Mouse (Mus musculus) urinary bladder, adult 2 months (tissue): ENCODE data around the gene Pon2. TPM values are rescaled to one million over a fixed set of nuclear protein-coding genes. Genes with fewer than 3 reads are reported as not detected.
"Not testable (repeated sequence)": the region's sequence is repeated elsewhere in the genome, so short reads cannot be mapped to it uniquely, and the experiment has no call there.

Source experiments
- DNase-seq: peaks from one replicate; pipeline ENCODE4 v3.0.0; 2022; ENCODE audit warnings: low spot score
- polyA plus RNA-seq: library from polyadenylated mRNA; depleted of rRNA; stranded (reverse); fragments of >200 nt; gene quantifications from 2 replicates; pipeline ENCODE4 v1.2.3, GENCODE M21; 2012; rRNA removed

Pon2 gene
- polyA plus RNA-seq = 99.8 TPM in 2 replicates

DNA sequence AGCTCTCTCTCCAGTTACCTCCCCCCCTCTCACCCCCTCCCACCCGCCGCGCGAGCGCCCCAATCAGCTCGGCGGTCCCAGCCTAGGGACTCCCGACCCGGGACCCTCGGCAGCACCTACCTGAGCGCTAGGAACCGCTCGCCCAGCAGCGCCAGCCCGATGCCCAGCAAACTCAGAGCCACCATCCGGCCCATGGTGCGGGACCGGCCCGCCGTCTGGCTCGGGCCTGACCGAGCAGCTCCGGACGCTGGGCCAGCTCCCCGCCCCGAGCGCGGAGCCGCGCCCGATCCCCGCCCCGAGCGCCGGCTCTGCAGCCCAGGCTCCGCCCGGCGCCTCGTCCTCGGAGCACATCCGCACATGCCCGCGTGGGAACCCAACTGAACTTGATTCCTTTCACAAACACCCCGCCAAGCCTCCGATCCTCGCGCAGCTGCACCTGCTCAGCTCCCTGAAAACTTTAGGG is at the start of gene Pon2:
Gene Pon2 (minus strand): TSS at position 364 of the 463 bp plus-strand sequence.
- DNase-seq = peak; percentile 90

DNA sequence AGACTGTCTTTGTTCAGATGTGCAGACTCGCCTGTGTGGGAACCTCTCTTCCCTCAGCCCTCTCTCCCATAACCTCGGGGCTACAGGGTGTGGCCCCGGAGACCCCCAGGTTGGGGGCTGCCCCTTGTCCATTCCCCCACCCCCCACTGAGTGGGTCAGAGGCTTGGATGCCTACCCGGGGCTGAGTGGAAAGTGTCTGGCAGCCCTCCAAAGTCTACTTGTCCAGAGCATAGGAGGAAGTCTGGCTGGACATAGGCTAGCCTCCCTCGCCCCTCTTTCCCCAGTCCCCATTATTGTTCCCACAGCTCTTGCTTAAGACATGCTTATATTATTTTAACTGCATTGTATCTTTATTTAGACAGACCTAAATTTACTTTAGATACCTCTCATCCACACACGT is 46.0 kb upstream of the Pon2 start:
- DNase-seq = no peak

DNA sequence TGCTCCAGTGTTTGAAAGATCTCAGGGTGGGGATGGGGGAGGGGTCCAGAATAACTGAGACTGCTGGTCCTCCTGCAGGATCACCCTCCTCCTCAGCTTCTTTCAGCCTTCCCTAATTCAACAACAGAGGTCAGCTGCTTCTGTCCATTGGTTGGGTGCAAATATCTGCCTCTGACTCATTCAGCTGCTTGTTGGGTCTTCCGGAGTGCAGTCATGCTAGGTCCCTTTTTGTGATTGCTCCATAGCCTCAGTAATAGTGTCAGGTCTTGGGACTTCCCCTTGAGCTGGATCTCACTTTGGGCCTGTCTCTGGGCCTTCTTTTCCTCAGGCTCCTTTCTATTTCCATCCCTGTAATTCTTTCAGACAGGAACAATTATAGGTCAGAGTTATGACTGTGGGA is 41.0 kb upstream of the Pon2 start:
- DNase-seq = not testable (repeated sequence)

DNA sequence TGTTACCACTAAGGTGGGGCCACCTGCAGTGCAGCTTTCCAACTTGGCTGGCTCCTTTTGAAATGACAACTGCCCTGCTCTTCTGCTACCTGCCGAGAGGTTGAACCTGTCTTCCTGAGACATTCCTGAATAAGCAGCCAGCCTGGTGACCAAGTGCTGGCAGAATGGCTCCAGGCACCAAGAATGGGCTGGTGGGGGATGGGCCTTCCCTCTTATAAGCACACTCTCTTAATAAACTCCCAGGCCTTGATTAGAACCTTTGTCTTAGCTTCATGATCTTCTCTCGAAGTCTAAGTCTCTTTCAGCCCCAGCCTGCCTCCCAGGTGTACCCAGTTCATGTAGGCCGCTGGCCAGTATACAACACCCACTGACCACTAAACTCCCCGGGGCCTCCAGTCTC is 40.5 kb upstream of the Pon2 start:
- not testable (repeated sequence) for DNase-seq

DNA sequence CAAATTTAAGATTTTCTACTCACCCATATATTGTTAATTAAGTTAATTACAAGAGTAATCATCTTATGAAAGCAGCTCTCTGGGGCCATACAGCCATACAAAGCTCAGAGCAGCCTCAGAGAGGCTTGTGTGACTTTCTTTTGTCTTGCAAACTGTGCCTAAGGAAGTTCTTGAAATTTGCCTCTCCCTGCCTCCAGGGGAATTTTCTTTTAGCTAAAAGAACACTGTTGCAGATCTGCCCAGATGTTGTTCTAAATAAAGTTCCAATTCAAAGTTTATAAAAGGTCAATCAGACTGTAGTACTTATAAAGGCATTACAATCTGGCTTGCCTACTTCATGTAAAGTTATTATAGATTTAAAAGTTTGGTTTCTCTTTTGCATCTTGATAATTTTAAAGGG is 37.8 kb upstream of the Pon2 start:
- DNase-seq = not testable (repeated sequence)

DNA sequence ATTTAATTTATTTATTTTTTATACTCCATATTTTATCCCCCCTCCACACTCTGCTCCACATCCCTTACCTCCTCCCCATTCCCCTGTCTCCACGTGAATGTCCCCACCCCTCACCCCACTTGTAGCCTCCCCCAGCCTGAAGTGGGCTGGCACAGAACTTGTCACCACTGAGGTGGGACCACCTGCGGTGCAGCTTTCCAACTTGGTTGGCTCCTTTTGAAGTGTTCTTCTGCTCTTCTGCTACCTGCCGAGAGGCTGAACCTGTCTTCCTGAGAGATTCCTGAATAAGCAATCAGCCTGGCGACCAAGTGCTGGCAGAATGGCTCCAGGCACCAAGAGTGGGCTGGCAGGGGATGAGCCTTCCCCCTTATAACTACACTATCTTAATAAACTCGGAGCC is 35.8 kb upstream of the Pon2 start:
- DNase-seq = no peak

DNA sequence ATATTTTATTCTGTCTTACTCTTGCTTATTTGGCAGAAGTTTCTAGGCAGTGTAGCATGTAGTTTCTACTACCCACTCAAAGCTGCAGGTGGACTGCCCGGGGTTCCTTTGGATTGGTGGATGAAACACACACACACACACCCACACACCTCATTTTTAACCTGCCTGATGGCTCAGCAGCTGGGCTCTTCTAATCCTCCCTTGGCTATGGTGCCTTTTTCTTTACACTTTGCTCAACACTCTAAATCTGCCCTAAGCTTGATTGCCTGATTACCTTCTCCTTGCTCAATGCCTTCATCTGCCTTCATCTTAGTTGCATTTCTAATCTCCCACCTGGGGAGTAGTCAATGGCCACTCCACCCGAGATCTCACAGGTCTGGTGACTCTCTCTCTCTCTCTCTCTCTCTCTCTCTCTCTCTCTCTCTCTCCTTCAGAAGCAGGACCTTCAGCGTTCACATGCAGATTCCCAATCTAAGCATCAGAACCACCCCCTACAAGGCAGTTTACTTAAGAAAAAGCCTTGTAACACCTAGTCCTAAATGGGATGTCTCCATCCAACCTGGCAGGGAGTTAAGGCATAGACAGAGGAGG is 34.4 kb upstream of the Pon2 start:
- DNase-seq = no peak

DNA sequence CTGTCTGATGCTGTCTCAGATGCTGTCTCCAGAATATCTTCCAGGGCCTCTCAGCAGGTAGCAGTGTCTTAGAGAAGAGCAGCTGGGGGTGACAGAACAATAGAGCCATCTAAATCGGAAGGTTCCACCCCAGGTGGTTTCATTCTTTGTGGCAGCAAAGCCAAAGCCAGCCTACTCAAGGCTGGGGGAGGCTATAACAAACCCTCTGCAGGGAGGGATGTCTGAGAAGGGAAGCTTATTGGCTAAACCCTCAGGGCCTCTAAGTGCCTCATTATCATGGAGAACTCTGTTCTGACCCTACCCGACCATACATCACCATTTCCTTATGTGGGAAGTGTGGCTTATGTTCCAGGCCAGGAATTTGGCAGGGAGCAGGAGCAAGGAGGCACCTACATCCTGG is 26.9 kb upstream of the Pon2 start:
- no peak for DNase-seq

DNA sequence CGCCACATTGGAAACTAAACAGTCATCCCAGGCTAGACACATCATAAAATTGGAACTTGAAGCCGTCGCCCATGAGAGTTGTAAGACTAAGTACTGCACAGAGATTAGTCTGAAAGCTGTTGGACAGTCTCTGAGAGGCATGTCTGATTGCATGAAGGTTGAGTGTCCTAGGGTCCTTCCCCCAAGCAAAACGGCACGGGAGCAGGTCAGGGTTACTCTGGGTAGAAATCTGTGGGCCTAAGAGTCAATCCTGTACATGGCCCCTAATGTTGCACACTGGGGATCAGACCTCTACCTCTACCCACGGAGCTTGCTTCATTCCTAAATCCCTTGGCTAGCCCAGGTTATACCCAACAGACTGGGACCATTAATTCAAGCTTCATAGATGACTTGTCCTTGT is 25.8 kb upstream of the Pon2 start:
- DNase-seq = not testable (repeated sequence)

DNA sequence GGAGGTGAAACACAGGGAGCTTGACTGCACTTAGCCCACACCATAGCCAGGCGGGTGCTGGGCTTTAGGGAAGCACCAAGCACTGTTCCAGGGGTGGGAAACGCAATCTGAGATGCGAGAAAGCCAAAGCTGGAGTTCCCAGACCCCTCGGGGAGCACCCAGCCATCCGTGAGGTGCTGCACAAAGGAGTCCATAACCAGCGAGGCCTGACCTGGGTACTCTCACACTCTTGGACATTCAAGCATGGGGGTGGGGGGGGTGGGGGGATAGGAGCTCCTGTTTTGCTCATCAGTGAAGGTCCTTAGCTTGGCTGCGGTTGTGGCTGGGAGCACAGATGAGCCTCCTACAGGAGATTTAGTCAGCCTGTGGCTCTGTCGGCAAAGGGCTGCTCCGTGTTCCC is 18.4 kb upstream of the Pon2 start:
- DNase-seq = no peak

DNA sequence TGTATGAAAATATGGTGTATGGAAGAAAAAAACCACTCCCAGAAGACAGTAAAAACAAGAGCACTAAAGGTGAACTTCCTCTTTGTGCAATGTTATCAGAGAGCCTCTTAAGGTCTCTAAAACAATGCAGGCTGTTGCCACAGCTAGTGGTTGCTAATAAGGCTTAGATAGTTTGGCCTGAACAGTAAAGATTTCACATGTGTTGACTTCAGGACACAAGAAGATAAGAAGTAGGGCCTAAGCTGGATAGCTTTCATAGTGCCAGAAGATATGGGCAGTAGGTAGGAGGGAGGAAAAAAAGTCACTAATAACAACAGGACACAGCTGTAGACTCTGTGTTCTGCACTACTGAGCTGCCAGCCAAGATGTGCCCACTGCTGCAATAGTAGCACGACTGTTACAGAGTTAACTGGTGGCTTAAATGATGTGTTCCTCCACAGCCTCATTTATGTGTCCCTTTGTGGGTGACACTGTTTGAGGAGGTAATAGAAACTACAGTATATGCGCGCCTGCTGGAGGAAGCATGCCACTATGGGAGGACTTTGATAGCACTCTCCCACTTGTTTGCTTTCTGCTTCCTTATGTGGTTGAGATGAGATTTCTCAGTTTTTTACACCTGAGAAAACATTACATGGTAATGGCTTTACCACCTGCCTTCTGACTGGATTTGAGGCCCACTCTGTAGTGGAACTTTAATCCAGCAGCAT is 17.0 kb upstream of the Pon2 start:
- DNase-seq = no peak

DNA sequence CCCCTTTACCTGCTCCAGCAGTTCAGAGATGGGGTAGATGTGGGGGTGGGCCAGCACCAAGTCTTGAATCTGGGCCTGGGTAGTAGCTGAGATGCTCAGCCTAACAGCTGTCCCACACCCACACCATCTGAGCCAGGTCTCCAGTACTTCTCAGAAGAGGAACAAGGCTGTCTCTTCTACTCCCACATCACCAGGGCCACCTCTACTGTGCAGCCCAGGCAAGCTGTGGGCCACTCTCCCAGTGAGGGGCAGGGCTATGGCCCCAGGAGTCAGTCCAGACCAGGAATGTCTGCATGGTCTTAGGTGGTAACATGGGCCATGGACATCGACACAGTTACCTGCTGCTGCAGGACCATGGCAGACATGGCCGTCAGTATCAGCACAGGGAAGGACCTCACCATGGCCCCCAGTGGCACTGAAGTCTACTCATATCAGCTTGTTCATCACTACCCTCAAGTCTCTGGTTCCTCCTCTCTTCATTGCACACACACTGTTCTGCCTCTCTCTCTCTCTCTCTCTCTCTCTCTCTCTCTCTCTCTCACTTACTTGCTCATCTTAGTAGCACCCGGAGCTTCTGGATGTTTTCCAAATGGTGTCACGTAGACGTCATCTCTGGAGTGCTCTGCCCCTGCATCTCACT is 15.8 kb upstream of the Pon2 start:
- DNase-seq = no peak

DNA sequence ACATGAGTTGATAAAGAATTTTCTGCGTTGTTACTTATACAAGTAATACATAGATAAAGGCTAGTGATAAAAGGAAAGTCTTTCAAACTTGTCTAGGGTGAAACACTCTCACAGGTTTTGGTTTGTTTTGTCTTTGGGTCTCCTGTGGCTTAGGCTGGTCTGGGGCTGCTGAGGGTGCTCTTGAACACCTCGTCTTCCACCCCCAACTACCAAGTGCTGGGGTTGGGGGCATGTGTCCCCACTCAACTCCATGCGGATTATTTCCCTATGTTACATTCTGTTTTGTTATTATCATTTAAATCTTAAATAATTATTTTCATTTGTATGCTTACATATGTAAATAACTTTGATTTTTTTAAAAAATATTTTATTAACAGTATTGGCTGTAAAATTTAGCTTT is 12.2 kb upstream of the Pon2 start:
- no peak for DNase-seq

DNA sequence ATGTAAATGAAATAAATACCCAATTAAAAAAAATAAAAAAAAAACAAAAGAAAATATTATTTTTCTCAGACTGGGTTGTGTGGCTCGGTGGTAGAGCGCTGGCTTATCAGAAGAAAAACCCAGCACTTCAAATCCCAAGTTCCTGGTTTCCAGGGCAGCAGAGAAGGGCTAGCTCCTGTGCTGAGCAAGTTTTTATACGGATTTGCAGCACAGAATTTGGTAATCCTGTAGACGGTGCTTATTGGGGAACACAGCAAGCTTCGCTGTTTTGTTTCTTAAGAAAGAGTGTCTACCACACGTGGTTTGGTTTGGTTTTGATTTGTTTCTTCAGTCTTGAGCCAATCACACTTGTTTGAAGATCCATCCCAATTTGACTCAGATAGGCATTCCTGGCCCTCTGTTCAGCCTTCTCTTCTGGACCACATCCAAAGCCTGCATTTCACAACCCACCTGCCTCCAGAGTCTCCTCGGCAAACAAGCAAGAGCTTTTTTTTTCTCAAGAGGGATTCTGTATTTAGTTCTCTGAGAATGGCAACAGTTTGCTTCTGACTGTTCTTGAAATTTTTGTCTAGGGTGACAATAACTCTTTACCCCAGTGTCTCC is 11.4 kb upstream of the Pon2 start:
- DNase-seq = no peak

DNA sequence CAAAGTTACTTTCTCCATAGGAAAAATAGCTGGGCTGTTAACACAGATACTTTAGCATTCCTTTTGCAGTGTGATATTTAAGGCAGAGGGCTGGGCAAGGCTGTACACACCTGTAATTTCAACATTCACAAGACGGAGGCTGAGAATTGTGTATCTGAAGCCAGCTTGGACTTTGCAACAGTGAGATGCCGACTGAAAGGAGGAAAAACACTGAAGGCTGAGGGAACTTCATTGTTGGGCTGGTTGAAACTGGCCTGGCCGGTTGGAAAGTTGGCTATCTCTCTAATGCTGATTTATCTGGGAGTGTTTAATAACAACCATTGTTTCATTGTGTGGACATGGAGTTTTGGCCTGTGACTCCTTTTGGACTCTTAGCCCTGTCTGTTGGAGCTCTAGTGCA is 7.7 kb upstream of the Pon2 start:
- DNase-seq = no peak

DNA sequence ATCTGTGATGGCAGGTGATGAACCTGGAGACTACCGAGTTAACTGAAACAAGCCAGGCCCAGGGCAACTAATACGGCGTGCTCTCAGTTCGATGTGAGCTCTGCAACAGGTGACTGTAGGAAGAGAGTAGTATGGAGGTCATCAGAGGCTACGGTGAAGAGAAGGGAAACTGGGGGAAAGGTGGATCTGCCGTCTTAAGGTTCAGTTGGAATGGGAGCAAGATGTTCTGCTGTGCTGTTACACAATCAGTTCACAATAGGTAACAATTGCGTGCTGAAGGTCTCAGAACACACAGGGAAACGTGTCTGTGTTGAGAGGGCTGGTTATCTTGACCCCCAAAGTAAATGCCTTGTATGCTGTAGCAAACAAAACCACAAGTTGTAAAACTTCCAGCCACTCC is 6.7 kb upstream of the Pon2 start:
- no peak for DNase-seq

DNA sequence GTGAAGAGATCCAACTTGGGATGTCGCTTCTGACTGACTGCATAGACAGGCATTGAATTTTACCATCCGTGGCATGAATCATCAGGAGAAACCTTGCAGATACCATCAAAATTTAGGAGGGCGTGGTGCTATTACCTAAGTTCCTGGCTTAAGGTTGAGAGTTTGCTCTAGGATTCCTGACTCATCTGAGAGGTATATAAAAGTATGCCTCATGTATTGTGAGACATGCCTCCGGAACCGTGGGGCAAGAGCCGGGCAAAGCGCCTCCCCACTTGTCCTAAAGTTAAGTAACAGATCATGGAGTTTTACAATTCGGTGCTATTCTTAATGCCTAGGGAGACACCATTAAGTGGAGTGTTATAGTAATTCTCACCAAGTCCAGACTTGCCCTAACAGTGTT is 2.4 kb upstream of the Pon2 start:
- DNase-seq = no peak

DNA sequence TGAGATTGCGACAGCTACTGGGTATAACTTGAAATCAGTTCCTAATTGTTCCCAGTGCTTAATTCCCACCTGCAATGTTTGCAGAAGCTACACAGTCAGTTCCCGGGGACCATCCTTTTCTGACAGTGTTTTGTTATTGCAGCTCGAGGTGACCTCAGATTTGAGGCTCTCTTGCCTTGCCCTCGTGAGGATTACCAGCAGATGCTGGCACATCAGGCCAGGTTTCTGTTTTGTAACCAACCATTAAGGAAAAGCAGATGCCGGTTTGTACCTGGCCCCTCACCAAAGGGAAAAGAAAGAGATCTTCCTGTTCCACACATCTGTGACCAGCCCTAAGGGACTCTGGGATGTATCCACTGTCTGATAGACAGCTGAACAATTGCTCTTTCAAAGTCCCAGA is 1.3 kb upstream of the Pon2 start:
- no peak for DNase-seq

DNA sequence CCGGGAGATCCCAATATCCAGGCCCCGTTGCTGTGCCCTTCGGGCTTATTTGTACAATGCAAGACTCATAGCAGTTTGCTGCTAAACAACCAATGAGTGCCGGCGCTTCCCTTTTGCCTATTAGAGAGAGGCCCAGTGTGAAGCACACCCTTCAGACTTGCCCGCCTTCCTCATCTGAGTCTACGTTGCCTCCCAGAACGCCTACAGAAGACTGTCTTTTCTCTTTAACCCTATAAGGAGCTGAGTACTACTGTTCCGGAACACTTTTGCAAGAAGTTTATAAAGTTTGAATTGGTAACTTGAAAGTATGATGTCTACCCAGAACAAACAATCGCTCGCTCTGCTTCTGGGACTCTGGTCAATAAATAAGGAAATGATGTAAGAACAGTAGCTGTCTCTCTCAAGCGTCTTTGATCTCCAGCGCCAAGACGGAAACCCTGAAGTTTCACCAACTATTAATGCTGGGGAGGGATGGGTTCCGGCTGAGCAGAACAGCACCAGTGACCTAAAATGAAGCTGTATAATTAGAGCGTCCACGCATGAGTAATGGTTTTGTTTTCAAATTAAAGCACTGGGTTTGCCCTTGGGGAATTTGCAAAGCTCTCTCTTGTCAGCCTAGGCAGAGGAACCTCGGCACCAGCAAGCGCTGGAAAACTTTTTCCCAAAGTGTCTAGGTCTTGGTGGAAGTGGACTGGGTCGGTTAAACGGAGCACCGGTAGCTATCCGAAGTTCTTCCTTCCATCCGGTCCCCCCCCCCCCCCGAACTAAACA is 749 bp downstream of the Pon2 start:
- no peak for DNase-seq

DNA sequence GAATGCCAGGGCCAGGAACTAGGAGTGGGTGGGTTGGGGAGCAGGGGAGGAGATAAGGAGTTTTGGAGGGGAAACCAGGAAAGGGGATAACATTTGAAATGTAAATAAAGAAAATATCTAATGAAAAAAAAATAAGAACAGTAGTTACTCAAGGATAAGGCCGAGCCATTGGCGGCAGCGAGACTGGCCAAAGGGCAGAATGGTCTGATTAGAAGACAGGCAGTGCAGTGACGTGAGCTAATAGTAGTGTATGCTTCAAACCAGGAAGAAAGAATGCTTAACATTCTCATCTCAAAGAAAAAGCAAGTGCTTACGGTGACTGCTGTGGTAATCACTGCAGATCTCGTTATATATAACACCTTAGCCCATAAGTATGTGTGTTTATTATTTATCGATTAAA is 2.2 kb downstream of the Pon2 start:
- no peak for DNase-seq

DNA sequence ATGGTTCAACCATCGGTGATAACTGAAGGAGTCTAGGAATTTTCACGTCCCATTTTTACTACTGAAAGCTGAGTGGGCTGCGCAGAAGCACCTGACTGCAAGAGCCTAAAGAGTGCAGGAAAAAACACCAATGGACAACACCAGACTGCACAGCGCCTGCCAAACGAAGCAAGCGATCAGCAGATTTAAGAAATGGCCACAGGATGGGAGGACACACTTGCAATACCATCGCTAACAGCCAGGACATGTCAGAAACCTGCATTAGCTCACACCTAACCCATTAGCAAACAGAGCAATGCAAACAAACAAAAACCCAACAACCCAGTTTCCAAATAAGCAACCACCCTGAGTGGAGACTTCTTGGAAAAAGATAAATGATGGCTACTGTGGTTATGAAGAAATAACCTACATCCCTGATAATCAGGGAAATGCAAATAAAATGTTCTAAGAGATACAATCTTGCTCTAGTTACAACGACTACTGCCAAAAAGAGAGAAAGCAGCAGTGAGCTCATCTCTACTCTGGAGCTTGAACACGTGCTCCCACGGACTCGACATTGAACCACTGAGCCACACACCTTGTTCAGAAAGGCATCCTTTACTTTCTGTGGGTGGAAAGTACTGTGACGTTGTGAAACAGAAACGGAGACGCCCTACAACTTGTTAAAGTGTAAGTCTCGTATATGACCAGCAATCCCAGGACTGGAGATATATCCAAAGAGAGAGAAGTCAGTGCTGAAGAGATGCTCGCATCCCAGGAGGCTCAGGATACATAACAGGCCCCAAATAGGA is 3.4 kb downstream of the Pon2 start:
- DNase-seq = no peak
